Mouse (Mus musculus) left cerebral cortex, postnatal 14 days (tissue): ENCODE measurements around the gene Mcm2. TPM values are rescaled to one million over a fixed set of nuclear protein-coding genes. Genes with fewer than 3 reads are reported as not detected.

Experiments
- DNase-seq, 2 experiments: peaks; one replicate each; pipeline ENCODE4 v3.0.0; 2021 to 2022; ENCODE audit warnings: low spot score in 2 of 2, mixed read lengths in 1 of 2
- intact Hi-C: fragments of 180-260 bp; cut with DNase I; formaldehyde crosslinking; loops from one replicate; pipeline ENCODE4 v1.15.1; 2025
- total RNA-seq, 2 experiments: library from RNA; stranded (reverse); gene quantifications; 2 replicates each; pipeline ENCODE4 v1.2.3; 2021

Mcm2 gene
- total RNA-seq, 2 experiments from 2014 or later = 3.6 to 3.8 TPM

DNA sequence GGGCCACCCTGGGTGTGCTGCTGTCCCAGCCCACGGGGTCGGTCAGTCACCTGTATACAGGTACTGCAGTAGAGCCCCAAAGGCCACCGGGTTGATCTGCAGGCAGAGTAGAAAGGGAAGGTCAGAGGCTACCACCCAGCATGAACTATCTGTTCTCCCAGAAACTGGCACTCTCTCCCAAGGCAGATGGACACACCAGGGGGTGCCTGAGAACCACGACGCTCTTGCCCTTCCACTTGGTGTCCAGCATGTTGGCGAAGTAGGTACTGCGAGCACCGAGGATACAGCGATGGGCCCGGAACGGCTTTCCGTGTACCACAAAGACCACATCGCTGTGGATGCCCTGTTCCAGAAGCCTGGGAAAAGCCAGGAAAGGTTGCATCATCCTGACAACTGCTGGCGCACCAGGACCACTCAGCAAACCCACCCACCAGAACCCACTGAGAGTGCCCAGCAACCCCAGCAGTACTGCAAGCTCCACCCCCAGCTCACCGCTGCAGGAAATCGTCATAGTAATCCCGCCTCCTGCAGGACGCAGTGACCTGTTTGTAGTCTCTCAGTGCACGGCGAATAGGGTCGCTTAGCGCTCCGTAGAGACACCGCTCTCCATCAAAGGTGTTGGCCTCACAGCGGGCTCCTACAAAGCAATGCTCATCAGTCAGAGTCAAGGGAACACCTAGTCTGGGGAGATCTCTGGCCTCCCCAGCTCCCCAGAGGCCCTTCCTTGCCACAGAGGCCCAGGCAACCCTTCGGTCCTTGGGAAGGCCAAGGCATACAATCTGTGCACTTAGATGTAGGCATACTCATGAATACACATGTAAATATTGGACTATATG, 59.2 kb downstream of the Mcm2 start:
- intact Hi-C loops = no loop called here
- no peak for DNase-seq

DNA sequence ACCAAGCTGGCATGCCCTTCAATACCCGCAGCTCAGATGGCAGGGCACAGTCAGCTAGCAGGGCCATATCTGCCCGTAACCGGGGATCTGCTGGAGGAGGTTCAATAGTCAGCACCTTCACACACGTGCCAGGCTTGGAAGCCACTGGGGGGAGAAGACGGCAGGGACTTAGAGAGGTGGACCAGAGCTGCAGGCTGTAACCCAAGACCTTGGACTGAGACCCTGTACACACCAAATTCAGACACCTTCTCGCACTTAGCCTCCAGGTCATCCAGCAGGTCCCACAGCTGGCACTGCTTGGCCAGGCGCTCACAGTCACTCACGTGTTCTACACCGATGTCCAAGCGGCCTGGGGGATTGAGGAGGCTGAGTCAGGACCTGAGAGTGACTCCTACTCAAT, 60.0 kb downstream of the Mcm2 start:
- no peak for DNase-seq
- intact Hi-C loops = no loop called here

- intact Hi-C loops = no loop called here
- no peak for DNase-seq
Measured at GRCm38 (mm10) chr6:88837999-88838398, 60.6 kb downstream of the Mcm2 start.

DNA sequence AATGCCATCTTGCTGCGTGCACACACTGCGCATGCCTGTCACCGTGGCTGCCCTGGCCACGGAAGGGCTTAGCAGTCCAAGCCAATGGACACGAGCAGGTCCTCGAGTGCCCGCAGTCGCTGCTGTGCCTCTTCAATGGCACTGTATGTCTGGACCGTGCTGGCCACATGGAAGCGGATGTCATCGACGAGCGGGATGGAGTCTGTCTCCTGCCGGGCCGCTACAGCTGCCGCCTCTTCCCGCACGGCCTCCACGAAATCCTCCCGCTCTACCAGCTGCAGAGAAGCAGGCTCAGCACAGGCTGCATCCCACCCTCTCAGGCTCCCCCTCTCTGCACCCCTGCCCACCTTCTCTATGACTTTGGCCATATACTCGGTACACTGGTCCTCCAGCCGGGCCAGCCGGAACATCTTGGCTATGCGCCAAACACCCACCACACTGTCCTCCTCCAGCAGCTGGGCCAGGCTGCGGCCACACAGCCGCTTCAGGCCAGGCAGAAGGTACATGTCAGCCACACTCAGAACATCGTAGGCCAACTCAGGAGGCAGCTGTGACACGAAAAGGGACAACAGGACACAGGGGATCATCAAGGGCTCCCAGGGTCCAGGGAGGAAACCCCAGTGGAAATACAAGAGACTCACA, 62.3 kb downstream of the Mcm2 start:
- DNase-seq = no peak
- intact Hi-C loops = no loop called here

- DNase-seq = no peak
- intact Hi-C loops = no loop called here
Measured at GRCm38 (mm10) chr6:88835047-88835446, 63.5 kb downstream of the Mcm2 start.

Other genes with a start within 250 kb of the Mcm2 start
- gene Mgll, start 174.4 kb downstream of the Mcm2 start, total RNA-seq = 100 to 1,000 TPM; 152 to 153 TPM
- 10 to 100 TPM; 32.6 to 34.6 TPM for gene Abtb1, start 56.8 kb downstream of the Mcm2 start, total RNA-seq
- 100 to 1,000 TPM; 191 to 243 TPM for gene Podxl2, start 23.7 kb downstream of the Mcm2 start, total RNA-seq
- 10 to 100 TPM; 39.7 to 45.2 TPM for gene Tpra1, start 3.5 kb upstream of the Mcm2 start, total RNA-seq